Mouse (Mus musculus) cerebellum, postnatal 25 days (tissue): ENCODE results near the gene Nr1h2.

ENCODE experiments used
- DNase-seq, 2 experiments: peaks; one replicate each; pipeline ENCODE4 v3.0.0; 2021; ENCODE audit warnings: mixed read lengths in 2 of 2

Gene Nr1h2

DNA sequence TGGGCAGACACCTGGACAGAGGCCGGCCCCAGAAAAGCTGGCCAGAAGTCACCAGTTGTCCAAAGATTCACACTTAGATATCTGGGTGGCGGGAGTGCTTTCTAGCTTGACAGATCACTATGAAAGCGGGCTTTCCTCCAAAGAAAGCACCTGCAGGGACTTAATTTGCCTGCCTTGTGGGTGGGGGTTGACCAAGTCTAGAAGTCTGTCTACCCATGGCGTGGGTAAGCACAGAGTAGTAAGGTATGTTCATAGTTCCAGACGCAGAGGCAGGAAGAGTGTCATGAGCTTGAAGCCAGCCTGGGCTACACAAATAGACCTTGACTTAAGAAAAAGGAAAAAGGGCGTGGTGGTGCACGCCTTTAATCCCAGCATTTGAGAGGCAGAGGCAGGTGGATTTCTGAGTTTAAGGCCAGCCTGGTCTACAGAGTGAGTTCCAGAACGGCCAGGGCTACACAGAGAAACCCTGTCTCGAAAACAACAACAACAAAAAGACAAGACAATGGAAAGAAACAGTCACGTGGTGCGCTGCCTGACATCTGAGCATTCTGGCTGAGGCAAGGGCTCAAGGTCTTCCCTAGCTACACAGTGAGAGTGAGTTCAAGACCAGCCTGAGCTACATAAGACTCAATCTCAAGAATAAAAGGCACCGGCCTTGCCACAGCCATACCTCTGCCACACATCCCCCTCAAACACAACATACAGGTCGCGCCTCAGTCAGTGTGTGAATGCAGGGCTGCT, 27.2 kb downstream of the Nr1h2 start:
- no peak for DNase-seq

DNA sequence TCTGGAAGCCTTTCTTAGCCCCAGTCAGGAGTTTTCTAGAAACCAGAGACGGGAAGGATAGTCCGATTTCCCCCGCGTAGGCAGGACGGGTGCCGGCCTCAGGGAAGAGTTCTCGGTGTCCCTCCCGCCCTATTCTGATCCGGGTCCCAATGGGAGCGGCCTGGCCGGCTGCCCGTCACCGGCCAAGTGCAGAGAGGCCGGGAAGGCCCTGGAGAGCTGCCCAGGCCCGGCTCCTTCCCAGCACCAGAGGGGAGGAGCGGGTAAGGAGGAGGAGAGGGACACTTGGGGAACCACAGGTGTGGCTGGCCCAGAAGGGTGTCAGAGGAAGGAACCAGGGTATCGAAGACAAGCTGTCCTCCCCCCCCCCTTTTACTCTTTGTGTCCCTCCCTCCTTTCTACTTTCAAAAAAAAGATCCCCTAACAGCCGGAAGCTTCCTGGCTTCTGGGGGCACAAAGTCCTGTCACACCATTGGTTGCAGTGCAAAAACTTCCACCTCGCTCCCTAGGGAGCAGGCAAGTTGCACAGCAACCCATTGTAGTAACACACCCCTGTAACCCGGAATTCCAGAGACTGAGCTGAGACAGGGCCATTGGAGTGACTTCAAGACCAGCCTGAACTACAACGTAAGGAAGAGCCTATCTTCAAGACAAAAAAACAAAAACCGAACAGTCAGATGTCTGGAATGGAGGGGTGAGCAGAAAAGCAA, 28.5 kb downstream of the Nr1h2 start:
- peak; percentile 76 to 85 for DNase-seq

DNA sequence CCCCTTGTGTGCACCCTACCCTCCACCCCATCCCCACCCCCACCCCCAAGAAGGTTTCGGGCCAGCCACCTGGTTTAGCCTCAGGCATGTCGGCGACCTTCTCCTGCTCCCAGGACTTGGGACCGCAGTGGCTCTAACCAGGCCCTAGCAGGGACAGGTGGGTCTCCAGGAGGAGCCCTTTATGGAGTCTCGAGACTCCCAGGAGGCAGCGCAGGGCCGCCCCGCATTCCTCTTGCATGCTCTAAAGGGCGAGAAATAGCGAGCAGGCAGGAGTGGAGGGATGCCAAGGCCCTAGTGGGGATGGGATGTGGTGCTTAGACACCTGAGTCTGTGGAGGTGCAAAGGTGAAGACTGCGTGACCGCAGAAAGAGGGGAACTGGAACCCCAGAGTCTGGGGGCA, 29.2 kb downstream of the Nr1h2 start, which contains the start of gene Mybpc2:
Gene Mybpc2, minus strand, starts transcription at position 155 of the 400 bp plus-strand sequence.
- DNase-seq: peak in 1 of 2 experiments; percentile 52

DNA sequence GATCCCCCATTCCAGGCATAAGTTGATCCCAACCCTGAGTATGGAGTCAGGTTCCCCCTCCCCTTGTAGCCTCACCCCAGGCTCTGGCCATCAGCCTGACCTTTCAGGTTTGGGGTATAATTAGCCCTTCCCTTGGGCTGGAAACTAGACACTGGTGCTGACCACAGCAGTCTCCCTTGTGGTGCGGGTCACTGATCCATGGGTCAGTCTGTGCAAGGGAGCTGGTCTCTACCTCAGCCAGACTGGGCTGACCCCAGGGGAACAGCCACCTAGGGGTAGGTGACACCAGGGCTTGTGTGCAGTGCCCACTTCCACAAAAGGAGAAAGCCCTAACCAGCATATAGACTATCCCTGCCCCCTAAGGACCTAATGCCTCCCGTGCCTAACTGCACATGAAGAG, 30.7 kb downstream of the Nr1h2 start:
- no peak for DNase-seq

DNA sequence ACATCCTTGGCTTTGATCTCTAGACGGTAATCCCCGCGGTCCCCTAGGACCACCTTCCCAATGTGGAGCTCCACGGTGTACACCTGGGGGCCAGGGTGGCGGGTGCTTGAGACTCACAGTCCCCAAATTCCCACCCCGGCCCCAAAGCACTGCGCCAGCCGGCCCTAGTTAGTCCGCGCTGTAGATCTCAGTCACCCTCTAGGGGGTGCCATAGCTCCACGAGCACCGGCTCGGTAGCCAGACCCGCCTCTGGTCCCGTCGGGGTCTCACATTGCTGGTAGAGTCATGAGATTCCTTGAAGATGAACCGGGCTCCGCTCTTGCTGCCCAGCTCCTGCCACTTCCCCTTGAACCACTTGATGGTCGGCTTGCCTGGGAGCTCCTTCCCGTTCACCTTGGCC, 32.0 kb downstream of the Nr1h2 start:
- DNase-seq: peak; percentile 77 to 83

DNA sequence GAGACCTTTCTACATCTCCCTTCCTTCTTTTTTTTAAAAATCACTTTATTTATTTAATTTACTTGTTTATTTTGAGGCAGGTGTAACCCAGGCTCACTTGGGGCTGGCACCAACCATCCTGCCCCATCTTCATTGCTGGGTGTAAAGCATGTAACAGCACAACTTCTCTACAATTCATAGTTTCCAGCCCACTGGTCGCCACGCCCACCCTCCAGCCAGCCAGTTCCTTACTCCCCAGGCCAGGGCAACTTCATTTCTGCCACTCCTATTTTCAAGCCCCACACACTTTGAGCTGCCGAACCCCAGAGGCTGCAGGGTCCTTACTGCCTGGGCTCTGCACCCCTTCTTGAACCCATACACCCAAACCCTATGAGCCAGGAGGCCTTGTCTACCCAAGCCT, 32.8 kb downstream of the Nr1h2 start:
- DNase-seq: no peak

DNA sequence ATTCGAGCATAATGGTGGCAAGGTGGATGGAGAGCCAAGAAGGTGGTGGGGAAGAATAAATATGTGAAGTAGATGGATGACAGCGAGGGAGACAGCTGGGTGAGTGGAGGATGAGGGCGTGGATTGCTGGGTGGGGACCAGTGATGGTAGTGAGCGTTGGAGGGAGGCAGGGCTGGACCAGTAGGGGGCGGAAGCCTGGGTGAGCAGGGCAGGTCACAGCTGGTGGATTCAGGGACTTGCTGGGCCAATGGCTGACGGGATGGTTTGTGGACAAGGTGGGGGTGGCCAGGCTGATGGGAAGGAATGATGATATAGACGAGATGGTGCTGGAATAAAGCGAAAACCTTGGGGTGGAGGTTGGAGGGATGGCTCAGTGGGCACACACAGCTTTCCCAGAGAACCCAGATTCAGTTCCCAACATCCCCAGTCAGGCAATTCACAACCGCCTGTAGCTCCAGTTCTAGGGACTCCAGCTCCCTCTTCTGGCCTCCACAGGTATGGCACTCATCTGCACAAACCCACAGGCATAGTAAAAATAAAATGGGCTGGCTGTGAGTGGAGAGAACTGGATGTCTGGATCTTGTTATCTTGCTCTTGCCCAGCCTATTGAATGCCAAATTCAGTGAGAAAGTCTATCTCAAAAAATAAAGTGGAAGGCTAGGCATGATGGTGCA, 34.4 kb downstream of the Nr1h2 start:
- peak in 1 of 2 experiments; percentile 20 for DNase-seq

DNA sequence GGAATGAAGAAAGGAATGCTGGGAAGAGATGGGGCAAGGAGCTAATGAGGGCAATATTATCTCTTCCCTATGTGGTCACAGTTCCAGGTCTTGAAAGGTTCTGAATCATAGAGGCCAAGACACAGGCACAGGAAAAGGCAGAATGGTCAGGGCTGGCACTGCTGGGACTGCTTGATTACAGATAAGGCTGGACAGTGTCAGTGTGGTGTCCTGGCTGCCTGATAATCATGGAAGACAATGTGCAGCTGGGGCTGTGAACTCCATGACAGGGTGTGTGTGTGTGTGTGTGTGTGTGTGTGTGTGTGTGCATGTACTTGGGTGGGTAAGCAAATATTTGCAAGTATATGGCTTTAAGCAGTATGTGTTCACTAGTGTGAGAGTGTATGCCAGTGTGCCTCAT, 46.3 kb downstream of the Nr1h2 start:
- DNase-seq: no peak

DNA sequence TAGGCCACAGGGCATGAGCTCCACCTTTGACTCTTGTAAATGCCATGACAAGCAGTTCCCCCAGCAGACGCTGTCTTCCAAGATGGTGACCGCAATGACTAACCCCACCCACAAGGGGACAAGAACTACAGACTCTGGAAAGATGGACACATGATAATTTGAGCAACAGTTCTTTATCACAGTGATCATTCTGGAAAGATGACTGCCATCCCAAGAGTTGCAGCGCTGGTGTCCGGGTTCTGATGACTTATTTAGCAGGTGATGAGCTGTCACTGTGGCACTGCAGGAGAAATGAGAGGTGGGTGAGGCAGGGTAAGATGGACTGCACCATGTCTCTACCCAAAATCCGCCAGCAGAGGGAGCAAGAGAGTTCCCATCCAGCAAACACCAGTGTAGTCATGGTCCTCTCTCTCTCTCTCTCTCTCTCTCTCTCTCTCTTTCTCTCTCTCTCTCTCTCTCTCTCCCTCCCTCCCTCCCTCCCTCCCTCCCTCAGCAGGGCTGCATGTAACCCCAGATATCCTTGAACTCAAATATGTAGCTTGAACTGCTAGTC, 52.1 kb downstream of the Nr1h2 start:
- DNase-seq: peak; percentile 83 to 89

DNA sequence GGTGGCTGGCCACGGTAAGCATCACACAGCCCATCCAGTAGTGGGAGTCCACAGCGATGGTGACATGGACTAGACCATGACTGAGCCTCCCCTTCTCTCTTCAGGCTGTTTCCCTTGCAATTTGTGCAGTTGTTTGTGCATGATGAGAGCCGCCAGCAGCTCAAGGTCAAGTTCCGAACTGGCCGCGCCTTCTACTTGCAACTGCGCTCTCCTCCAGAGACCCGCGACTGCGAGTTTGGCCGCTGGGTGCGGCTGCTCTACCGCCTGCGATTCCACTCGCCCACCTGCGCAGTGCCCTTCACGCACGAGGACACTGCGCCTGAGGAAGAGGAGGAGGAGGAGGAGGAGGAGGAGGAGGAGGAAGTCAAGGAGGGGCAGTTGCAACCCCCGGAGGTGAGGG, 53.7 kb downstream of the Nr1h2 start:
- DNase-seq: peak in 1 of 2 experiments; percentile 12
